Mouse (Mus musculus) kidney, adult 11 months (tissue): ENCODE data around the gene Micall1.
A peak's percentile ranks its signal among the peaks of the same experiment; 100 is the strongest.

ENCODE experiments used
- DNase-seq: peaks from one replicate; pipeline ENCODE4 v3.0.0; 2022

Micall1 gene

DNA sequence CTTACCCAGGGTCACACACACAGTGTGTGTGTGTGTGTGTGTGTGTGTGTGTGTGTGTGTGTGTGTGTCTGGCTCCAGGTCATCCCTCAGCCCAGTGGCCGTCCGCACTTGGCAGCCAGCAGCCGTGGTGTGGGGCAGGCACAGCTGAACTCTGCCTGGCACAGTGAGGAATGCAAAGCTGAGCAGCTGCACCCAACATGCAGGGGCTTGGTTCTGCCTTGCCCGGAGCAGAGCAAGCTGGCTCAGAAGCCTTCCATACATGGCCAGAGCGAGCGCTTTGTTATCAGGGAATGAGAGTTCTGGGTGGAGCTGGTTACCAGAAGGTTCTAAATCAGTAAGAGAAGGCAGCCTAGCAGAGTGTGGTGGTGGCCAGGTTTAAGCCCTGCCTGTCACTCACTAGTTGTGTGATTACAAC lies 11.1 kb upstream of the Micall1 start:
- DNase-seq = peak; percentile 83

DNA sequence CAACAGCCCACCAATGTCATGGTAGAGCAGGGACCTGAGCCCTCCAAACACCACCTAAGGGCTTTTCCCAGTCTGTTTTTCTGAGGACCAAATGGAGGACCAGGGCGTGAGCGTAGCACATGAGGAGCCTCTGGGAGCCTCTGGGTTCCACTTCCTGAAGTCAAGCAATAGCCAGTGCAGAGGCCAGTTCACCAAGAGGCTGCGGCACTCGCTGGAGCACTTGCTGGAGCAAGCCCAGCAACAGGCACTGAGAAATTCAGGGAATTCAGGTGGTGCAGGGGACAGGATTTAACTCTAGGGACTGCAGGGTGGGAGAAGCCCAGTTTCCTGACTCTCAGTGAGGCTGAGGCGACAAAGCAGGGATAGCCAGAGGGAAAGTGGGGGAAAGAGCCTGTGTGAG lies 10.5 kb upstream of the Micall1 start:
- no peak for DNase-seq

DNA sequence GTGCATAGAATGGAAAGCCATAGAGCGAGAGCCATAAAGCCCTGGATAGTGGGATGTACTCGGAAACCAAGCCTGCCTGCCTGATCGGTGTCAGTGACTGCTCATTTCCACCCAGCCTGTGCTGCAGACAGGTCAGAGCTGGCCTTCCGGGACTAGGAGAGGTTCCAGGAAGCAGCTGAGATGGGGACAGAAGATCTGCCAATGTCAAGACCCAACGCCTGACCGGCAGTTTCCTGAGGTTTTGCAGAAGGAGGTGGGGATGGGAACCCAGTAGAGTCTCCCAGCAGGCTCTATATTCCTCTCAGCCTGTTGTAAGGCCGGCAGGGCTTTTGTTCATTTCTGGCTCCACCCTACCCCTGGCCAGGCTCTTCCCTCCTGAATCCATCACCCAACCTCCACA lies 9.8 kb upstream of the Micall1 start:
- DNase-seq = peak; percentile 77

DNA sequence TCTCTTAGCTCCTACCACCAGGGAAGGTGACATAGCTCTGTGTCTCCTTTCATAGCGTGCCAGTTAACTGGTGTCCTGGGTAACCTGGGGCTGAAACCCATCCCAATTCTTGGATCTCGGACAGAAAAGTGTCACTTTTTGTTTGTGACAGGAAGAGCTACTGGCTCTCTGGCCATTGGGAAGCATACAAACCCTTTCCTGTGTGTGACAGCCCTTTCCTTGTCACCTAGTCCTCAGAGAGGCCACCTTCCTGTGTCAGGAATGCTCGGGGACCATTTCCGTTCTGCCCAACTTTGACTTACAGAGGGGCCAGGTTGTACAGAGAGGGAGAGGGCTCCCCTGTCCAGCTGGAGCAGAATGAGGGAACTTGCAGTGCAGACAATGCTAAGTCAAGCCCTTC lies 9.2 kb upstream of the Micall1 start:
- DNase-seq = peak; percentile 61

DNA sequence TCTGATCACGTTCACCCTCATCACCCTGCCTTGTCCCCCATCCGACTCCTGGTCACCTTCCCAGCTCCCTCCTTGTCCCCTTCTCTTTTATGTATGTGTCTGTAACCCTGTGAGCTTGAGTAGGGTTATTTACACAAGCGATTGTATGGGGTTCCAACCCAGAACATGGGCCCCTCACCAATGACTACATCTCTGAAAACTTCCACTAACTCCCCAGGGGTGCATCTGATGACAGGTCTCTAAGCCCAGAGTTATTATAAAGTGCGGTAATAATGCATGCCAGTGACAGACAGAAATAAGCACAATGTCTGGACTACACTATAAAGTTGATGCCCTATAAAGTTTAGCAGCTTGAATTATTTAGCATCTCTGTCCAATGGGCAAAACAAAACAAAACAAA lies 8.3 kb upstream of the Micall1 start:
- no peak for DNase-seq

DNA sequence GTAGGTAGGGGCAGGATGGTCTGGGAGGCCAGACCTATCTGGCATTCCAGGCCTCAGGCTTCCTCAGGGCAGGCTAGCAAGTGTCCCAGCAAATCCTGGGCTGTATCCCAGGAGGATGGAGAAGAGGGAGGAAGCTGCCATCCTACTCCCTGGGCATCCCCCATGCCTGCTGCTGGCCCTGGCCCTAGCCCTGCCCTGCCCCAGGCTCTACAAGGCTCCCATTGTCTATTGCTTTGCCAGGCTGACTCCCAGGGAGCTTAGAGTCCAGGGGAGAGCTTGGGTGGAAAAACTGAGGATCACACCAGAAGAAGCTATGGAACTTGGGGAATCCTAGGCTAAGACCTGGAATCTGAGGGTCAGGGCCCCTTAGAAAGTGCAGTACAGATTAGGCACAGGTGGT lies 7.2 kb upstream of the Micall1 start:
- no peak for DNase-seq

DNA sequence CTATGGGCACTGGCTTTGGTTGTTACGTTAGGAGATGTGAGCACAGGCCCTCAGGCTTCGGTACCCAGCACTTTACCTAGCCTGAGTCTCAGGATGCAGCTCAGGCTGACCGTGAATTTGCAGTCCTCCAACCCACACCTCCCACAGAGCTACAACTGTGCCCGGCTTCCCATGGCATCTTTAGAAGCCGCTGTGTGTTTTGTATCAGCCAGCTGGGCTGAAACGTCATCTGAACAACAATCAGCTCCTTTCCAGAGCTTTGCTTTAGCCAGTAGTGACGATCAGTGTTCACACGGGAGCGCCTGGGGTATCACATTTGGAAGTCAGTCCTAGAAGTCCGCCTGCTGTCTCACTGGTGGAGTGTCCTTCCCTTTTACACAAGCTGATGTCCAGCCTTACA lies 5.4 kb upstream of the Micall1 start:
- no peak for DNase-seq

DNA sequence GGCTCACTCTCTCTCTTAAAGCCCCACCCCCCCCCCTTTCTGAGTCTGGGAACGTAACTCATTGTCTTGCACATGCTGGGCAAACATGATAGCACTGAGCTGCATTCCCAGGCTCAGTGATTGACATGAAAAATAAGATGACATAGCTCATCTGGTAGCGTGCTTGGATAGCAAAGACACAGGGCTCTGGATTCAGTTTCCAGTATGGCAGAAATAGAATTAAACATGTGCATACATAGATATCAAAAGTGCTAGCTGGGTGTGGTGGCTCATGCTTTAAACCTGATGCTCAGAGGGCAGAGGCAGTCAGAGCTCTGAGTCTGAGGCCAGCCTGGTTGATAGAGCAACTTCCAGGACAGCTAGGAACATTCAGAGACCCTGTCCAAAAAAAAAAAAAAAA lies 2.9 kb upstream of the Micall1 start:
- no peak for DNase-seq

DNA sequence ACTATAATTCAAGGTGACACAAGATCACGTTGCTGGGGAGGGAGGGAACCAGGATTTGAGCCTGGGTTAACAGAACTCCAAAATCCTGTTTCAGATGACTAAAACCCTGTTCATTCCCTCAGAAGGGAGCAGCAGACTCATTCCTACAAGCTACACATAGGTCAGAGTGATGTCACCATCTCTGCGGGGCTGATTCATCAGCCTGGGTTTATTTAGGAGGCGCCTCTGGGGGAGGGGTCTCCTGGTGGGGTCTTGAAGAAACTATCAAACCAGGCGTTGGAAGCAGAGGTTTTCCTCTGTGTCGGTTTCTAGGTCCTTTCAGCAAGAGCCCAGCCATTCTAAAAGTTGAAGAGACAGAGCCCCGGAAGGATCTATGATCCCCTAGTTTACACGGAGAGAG lies 732 bp upstream of the Micall1 start:
- no peak for DNase-seq

DNA sequence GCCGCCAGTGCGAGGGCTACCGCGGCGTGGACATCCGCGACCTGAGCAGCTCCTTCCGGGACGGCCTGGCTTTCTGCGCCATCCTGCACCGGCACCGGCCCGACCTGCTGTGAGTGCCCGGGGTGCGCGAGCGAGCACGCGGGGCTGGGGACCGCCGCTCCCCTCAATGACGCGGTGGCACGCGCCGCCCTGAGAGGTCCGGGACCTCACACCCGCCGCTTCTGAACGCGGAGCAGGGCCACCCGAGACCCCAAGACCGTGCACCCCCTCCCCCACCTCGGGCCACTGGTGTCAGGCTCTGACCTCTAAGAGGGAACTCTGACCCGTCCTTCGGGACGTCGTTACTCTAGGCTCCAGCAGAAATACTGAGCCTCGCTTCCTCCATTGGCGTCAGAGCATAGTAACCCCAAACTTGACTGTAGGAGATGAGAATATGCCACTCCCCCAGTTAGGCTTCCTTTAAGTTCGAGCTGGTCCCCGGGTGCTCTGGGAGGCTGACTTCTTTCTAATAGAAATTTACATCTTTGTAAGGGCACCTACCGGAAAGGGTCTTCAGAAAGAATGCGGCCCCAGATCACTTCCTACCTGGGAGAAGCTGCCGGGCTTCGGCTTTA lies 730 bp downstream of the Micall1 start:
- no peak for DNase-seq

DNA sequence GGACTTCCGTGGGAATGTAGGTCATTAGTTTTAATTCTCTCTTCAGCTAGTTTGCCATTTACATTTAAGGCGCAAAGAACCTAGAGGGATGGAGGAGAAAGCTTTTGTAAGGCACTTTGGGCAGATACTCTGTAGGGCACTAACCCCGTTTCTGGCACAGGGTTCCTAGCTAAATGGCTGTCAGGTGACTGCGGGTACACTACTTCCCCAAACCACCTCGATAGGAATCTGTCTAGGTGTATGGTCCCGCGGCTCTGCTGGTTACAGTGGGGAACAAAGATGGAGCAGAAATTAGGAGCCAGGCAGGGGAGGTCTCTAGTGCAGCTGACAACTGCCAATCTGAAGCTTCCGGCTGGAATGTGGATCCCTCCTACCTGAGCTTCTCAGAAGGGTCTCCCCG lies 1.3 kb downstream of the Micall1 start:
- DNase-seq = no peak

DNA sequence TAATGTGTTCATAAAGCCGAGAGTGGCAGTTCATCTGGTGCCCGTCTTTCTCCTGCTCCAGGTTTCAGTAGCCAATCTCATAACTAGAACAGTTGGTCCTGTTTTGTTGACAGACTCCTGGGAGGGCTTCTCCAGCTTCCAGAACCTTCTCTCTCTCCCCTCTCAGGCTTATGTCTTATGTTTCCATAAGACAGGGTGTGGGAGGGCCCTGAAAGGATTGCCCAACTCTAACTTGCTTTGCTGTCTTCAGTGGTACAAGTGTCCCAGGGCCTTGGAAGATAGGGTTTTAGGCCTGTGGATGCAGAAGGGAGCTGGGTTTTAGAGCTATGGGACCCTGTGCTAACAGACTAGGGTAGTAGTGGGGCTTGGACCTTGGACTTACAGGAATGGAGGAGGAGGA lies 1.8 kb downstream of the Micall1 start:
- DNase-seq = no peak

DNA sequence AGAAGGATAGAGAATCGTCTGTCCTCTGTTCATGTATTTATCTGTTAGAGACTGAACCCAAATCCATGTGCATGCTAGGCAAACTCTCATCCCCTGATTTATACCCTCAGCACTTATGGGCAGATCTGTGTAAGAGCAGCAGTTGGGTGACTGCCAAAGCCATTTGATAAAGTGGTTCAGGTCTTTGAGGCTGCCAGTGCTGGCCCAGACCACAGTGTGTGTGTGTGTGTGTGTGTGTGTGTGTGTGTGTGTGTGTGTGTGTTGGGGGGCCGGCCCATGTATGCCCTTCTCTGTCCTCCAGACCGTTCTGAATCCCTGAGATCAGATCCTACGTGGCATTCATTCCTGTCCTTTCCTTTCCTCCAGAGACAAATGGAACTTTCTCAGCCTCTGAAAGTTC lies 3.1 kb downstream of the Micall1 start:
- DNase-seq = no peak

DNA sequence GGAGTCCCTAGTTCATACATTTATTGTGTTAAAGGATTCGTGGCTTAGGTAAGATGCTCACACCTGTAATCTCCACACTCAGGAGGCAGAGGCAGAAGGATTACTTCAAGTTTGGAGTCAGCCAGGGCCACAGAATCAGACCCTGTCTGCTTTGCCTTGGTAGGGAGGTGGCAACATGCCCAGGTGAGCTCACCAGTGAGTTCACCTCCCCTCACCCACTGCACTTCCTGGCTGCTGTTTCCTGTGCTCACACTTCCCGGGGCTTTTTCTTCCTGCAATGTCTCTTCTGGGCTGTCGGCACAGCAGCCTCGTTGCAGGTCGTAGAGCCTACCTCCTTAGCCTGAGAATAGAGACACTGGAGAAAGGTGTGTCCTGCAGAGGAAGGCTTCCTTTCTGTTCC lies 6.6 kb downstream of the Micall1 start:
- DNase-seq = no peak

DNA sequence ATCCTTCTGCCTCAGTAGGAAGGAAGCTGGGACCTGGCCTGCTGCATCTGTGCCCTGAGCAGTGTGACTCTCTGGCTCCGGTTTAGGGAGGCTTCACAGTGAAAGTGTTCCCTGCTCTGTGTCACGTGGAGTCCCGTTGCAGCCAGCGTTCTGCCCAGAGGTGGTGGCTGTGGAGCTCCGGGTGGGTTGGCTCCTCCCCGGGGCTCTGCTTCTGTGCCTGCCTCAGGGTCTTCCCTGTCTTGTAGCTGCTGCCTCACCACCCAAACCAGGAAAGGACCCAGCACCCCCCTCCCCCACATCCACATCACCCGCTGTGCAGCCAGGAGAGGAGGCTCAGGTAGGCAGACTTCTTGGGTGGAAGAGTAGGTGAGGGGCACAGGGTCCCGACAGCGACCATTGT lies 10.8 kb downstream of the Micall1 start:
- no peak for DNase-seq

DNA sequence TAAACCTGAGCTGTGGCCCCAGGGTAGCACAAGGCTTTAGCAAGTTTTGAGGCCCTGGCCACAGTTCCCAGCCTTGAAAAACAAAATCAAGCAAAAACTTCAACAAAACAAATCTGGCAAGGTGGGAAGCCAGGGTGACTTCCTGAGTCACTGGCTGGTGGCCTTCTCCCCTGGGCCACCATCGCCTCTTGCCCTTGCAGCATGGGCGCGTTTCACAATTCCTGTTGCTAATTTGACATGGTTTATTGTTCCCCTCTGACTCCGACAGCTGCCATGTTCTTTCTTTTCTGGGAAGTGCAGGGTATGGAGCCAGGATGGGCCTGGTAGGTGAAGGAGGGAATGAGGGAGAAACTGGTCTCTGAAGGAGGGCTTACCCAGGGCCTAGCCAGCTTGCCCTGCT lies 13.4 kb downstream of the Micall1 start:
- DNase-seq = no peak

DNA sequence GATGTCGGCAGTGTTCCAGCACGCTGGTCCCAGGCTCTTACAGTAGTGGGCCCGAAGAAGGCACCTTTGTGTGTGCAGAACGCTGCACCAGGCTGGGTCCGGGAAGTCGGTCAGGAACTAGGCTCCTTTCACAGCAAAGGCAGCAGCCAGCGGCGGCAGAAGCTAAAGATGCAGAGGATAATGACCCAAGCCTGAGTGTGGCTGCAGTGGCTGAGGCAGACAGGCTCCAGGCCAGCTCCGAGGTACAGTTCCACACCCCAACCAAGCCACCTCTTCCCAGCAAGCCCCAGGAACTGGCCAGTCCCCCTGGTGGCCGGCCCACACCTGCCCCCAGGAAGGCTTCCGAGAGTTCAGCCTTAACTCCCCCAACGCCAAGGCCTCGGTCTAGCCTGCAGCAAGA lies 13.8 kb downstream of the Micall1 start:
- DNase-seq = no peak

DNA sequence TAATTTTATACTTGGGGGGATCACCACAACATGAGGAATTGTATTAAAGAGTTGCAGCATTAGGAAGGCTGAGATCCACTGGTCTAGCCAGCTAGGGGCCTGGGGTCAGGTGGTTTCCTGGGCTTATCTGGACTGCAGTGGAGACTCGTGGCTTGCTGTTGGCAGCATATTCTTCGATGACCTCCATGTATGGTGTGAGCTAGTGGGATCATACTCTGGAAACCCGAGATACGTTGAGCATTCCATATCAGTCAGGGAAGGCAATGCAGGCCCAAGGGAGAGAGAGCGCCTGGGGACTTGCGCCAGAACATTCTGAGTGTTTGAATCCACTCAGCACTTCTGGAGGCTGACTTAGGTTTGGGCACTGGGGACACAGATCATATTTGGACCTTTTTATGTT lies 15.1 kb downstream of the Micall1 start:
- no peak for DNase-seq

DNA sequence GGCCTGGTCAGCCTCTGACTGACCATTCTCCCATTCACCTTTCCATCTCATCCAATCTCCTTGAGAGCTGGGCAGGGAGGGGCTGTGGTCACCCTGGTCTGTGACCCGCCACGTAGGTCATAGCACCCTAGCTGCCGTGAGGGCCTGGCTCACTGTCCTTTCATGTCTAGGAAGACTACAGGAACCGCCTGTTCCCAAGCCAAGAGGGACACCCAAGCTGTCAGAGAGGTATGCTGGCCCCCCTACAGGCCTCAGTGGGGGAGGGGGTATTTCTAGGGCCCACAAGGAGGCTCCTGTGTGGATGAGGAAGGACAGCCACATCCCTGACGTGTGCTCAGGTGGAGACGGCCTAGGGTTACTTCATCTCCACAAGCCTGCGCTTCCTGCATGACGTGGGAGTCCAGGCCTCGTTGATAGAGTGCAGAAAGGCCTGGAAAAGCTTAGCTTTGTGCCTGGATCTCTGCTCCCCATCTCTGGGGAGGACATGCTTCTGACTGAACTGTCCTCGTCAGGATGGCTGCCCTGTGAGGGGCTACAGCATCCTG lies 15.7 kb downstream of the Micall1 start:
- no peak for DNase-seq

DNA sequence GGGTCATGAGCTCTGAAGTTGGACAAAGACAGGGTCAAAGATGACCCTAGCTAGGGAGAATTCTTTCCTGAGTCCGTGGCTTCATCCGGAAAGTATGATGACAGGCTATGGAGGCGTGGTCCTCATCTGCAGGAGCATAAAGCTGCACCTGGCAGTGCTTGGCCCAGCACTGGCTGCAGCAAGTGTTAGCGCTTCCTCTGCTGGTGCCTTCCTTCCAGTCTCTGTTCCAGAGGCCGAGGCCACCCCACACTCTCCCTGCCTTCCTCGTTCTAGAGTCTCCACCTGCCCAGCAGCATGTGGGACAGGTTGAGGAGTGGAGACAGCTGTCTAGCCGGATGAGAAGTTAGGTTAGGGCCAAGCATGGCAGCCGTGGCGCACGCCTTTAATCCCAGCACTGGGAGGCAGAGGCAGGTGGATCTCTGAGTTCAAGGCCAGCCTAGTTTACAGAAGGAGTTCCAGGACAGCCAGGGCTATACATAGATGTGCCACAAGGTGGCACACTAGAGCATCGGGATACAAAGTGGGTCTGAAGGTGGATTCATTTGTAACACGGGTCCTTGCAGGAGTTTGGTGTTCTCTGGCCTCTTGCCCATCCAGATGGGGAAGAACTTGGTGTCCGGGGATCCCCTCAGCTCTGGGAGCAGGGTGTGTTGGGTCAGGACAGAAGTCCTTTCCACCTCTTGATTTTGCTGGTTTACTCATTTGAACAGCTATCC lies 17.7 kb downstream of the Micall1 start:
- peak; percentile 61 for DNase-seq

DNA sequence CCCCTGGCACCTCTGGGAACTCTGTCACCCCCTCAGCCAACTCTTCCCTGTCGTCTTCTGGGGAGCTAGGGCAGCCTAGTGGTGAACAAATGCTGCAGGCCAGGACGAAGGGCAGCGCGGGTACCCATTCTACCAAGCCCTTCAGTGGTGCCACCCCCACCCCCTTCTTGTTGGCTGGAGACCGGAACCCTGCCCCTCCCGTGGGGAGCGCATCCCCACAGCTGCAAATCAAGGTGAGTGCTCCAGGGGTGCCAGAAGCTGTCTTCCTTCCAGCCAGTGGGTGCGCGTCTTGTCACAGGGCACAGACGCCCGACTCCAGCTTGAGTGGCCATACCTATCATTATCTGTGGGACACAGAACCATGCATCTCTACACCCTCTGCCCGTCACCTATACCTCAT lies 18.4 kb downstream of the Micall1 start:
- DNase-seq = no peak

DNA sequence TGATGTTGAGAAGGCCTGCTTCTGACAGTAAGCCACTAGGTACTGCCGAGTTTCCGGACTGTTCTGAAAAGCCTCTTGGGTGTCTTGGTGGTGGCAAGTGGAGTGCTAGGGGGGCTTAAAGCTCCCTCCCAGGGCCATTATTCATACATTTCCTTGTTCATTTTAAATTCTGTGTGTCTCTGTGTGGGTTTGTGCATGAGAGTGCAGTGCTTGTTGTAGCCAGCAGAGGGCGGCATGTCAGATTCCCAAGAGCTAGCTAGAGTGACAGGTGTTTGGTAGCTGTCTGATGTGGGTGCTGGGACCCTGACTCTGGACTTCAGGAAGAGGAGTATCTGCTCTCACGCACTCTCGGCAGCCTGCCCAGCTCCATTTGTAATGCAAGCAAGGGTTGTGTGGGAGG lies 19.5 kb downstream of the Micall1 start:
- no peak for DNase-seq

DNA sequence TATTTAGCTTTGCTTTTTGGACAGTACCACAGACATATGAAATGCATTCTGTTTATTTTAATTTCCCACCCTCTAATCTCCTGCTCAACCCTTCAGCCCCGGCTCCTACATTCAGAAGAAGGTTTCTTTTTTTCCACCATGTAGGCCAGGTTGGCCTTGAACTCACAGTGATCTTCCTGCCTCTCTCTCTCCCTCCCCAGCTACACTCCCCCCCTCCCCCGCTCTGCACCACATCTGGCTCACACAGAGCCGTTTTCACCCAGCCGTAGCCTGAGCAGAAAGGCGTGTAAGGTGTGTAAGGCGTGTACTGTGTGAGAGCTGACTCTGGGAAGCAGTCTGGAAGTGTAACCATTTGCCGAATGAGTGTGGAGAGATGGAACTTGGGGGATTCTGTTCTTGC lies 20.6 kb downstream of the Micall1 start:
- no peak for DNase-seq

DNA sequence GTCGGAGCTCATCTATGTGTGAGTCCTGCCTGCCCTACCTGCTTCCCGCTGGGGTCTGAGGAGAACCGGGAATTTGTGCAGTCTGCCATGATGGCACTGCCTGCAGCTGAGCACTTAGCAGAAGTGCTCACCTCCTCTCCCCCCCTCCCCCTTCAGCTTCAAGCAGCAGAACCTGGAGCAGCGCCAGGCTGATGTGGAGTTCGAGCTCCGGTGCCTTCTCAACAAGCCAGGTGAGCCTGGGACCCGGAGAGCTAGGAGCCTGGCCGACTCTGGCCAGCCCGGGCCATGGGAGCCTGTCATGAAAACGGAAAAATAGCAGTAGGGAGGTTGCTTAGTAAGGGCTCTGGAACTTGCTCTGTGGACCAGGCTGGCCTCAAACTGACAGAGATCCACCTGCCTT lies 22.1 kb downstream of the Micall1 start:
- DNase-seq = peak; percentile 62

DNA sequence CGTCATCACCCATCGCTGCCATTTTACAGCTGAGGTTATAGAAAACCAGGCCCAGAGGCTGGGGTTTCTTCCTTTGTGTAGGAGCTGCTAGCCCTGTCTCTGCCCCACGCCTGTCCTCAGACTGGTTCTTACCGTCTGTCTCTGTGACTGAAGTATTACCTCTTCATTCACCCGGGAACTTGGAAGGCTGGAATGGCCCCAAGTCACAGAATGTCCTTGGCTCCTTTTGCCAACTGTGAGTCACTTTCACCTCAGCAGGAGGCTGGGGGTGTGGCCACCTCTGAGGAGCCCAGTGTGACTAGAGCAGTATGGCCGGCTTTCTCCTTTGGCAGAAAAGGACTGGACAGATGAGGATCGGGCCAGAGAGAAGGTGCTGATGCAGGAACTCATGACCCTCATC lies 22.7 kb downstream of the Micall1 start:
- DNase-seq = peak; percentile 92
